In the genomic region with DNA sequence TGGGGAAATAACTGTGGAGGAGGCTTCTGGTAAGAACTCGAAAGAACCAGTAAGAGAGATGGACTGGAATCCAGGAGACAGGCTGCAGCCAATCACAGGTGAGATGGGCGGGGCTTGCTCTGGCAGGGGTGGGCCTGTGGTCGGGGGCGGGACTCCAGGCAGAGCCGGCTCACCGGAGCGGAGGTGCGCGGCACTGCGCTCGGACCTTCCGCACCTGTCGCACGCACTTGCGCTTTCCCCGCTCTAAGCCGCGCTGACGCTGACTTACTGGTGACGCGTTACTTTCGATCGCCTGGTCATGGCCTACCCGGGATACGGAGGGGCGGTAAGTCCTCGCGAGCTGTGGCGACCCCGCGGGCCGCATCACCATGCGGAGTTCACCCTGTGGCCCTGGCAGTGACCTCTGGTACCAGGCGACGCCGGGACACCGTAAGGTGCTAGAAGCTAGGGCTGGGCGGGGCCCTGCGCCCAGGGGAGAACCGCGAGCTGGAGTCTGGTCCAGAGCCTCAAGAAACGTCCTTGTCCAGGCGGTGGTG, we compare ENCODE assay signal across 8 mouse cellular contexts. TPM values are rescaled to one million over a fixed set of nuclear protein-coding genes. Genes with fewer than 3 reads are reported as not detected.
DNase-seq lines count a peak whose midpoint lies in the region; ATAC-seq and TF ChIP-seq lines count a peak whose summit lies in the region.

A gene (plus strand): TSS at position 151 of the 536 bp plus-strand sequence.

- 2% methylated on average over 38 of the region's 43 CpGs for WGBS in hindbrain, embryonic 11.5 days
- under 1% methylated on average over 43 of the region's 43 CpGs for WGBS in lung, postnatal 0 days

- H3K4me1 ChIP-seq in hindbrain, embryonic 11.5 days (replicated peaks; ENCODE audit: control insufficient read depth, insufficient read depth, low read length), result no peaks in the 10 kb centered on the region
- H3K4me1 ChIP-seq in lung, postnatal 0 days (ENCODE audit: insufficient read depth, low read depth, low read length), result no peaks in the 10 kb centered on the region

- H3K4me2 ChIP-seq in hindbrain, embryonic 11.5 days (replicated peaks; ENCODE audit: low read depth, low read length), result peak within 1 kb of the TSS; percentile 81
- H3K4me2 ChIP-seq in lung, postnatal 0 days (replicated peaks; ENCODE audit: low read depth, low read length), result peak within 1 kb of the TSS; percentile 72

- TF ChIP-seq EP300 in lung, postnatal 0 days (IDR thresholded peaks at IDR 0.05), result no peak

- peak; percentile 87 for DNase-seq in MEL-GATA-1-ER (ENCODE audit: extremely low read depth, low read depth)
- DNase-seq in cerebellum, postnatal 10 days, result peak; percentile 94 to 95
- DNase-seq in frontal cortex, postnatal 10 days (ENCODE audit: low spot score in 2 of 2), result peak; percentile 61 to 76
- peak; percentile 79 for DNase-seq in hindbrain, embryonic 11.5 days (ENCODE audit: low spot score)
- peak; percentile 78 to 84 for DNase-seq in layer of hippocampus, postnatal 10 days (ENCODE audit: low spot score in 2 of 2)
- DNase-seq in lung, postnatal 0 days (ENCODE audit: low spot score), result peak; percentile 94
- DNase-seq in ovary, postnatal 36 days (ENCODE audit: low spot score), result peak; percentile 79
- DNase-seq in thymus, postnatal 14 days, result peak; percentile 80

- no peak for TF ChIP-seq CTCF in lung, postnatal 0 days (IDR thresholded peaks at IDR 0.05)

- H3K9me3 ChIP-seq in hindbrain, embryonic 11.5 days (ENCODE audit: control insufficient read depth, low read length), result no peaks in the 10 kb centered on the region
- no peaks in the 10 kb centered on the region for H3K9me3 ChIP-seq in lung, postnatal 0 days (ENCODE audit: low read length)

- no peaks in the 10 kb centered on the region for H3K36me3 ChIP-seq in hindbrain, embryonic 11.5 days (ENCODE audit: control insufficient read depth, insufficient read depth, low read length)
- H3K36me3 ChIP-seq in lung, postnatal 0 days (ENCODE audit: insufficient read depth, low read length), result no peaks in the 10 kb centered on the region

- 0 out of 2 replicates have a peak, but pooled peaks cover 2% of the 10 kb centered on the region for H3K27me3 ChIP-seq in hindbrain, embryonic 11.5 days (ENCODE audit: control insufficient read depth, insufficient read depth, low read length)
- no peaks in the 10 kb centered on the region for H3K27me3 ChIP-seq in lung, postnatal 0 days (replicated peaks; ENCODE audit: insufficient read depth, low read length)

- ATAC-seq in hindbrain, embryonic 11.5 days (ENCODE audit: low FRiP score), result peak; percentile 97
- peak; percentile 99 for ATAC-seq in lung, postnatal 0 days

- peak within 1 kb of the TSS; percentile 48; the same call in 1 of the 2 replicates for H3K9ac ChIP-seq in hindbrain, embryonic 11.5 days (ENCODE audit: low read depth, low read length)
- peak within 1 kb of the TSS; percentile 44; the same call in 1 of the 2 replicates for H3K9ac ChIP-seq in lung, postnatal 0 days (replicated peaks; ENCODE audit: low read depth)

- H3K4me3 ChIP-seq in hindbrain, embryonic 11.5 days (ENCODE audit: low read depth, low read length), result peak within 1 kb of the TSS; percentile 60
- H3K4me3 ChIP-seq in lung, postnatal 0 days (ENCODE audit: low read depth, low read length), result peak within 1 kb of the TSS; percentile 64

- H3K27ac ChIP-seq in hindbrain, embryonic 11.5 days (ENCODE audit: low read depth, low read length), result no peak within 1 kb of the TSS
- H3K27ac ChIP-seq in lung, postnatal 0 days (ENCODE audit: low read length), result peak within 1 kb of the TSS; percentile 87

RNA-seq across cellular contexts. Expression of the gene that starts here (rescaled TPM):
- 2.2 and 2.8 TPM in 2 replicates for polyA plus RNA-seq in hindbrain, embryonic 11.5 days (2014; fragmentation: Nextera tagmentation; extraction: Ambion mirVana)
- total RNA-seq in layer of hippocampus, postnatal 10 days (2021), result 10 to 100 TPM; 12.3 to 13.2 TPM
- 4.9 and 5.9 TPM in 2 replicates for polyA plus RNA-seq in lung, postnatal 0 days (2015; fragmentation: Nextera tagmentation; extraction: Ambion mirVana)
